Mouse (Mus musculus) forebrain, embryonic 12.5 days (tissue): ENCODE measurements around the gene Egfl8. TPM values are rescaled to one million over a fixed set of nuclear protein-coding genes. Genes with fewer than 3 reads are reported as not detected.
A peak's percentile ranks its signal among the peaks of the same experiment; 100 is the strongest.

Experiments
- ATAC-seq: fragments of 200-750 bp; cut with Nextera tagmentation; 2 replicates; pipeline ENCODE4 v1.8.0; 2017; ENCODE audit warnings: moderate TSS enrichment; ENCODE audit not compliant: low FRiP score
- H3K27ac ChIP-seq: fragments of 300-500 bp; sonication (generic); 2 replicates; pipeline ENCODE4 v1.5.1; 2016; ENCODE audit warnings: mild to moderate bottlenecking
- H3K27me3 ChIP-seq: fragments of 300-500 bp; sonication (generic); 2 replicates; pipeline ENCODE4 v1.6.1; 2016; ENCODE audit warnings: mild to moderate bottlenecking
- H3K36me3 ChIP-seq: fragments of 300-500 bp; sonication (generic); replicated peaks from 2 replicates; pipeline ENCODE4 v1.6.1; 2016; ENCODE audit warnings: mild to moderate bottlenecking
- H3K4me1 ChIP-seq: fragments of 300-500 bp; sonication (generic); 2 replicates; pipeline ENCODE4 v1.6.1; 2016
- H3K4me2 ChIP-seq: fragments of 300-500 bp; sonication (generic); 2 replicates; pipeline ENCODE4 v1.6.1; 2016; ENCODE audit warnings: mild to moderate bottlenecking, moderate library complexity
- H3K4me3 ChIP-seq: fragments of 300-500 bp; sonication (generic); replicated peaks from 2 replicates; pipeline ENCODE4 v1.5.1; 2016; ENCODE audit warnings: mild to moderate bottlenecking
- H3K9ac ChIP-seq: fragments of 300-500 bp; sonication (generic); 2 replicates; pipeline ENCODE4 v1.6.1; 2016; ENCODE audit warnings: mild to moderate bottlenecking
- H3K9me3 ChIP-seq: fragments of 300-500 bp; sonication (generic); 2 replicates; pipeline ENCODE4 v1.6.1; 2016
- WGBS: fragments of 180-500 bp; shearing (Covaris S2); methylation state at CpG from one replicate; pipeline ENCODE4 v1.1.7; 2016; 5-methylcytosine and 5-hydroxymethylcytosine counted together
- polyA plus RNA-seq: library from polyadenylated mRNA; unstranded; fragments of >200 nt; fragmentation: Nextera tagmentation; extraction: Ambion mirVana; gene quantifications from 2 replicates; pipeline ENCODE4 v1.2.1, GENCODE M21; 2016

Egfl8 gene
- polyA plus RNA-seq, 1 experiment from 2014 or later, result 3.2 TPM

GRCm38 (mm10) chr17:34603375-34604060 lies 12.3 kb downstream of the Egfl8 start, which contains the start of gene Rnf5:
Gene Rnf5, minus strand, starts transcription at chr17:34603690.
- Histone ChIP-seq H3K9ac (peak within 1 kb of the TSS; percentile 99), H3K27me3 (no peaks in the 10 kb centered on the region), H3K4me1 (peaks cover 42% of the 10 kb centered on the region), H3K36me3 (peaks cover 22% of the 10 kb centered on the region), H3K9me3 (no peaks in the 10 kb centered on the region), H3K4me3 (peak within 1 kb of the TSS; percentile 97), H3K4me2 (peak within 1 kb of the TSS; percentile 96), H3K27ac (peak within 1 kb of the TSS; percentile 92)
- peak; percentile 94 for ATAC-seq
- whole genome bisulfite sequencing, result under 1% methylated on average over 30 of the region's 30 CpGs

- Histone ChIP-seq H3K27ac (no peak overlapping the region), H3K9me3 (no peaks in the 10 kb centered on the region), H3K4me2 (peak overlapping the region; percentile 73; the same call in 1 of the 2 replicates), H3K36me3 (peaks cover 23% of the 10 kb centered on the region), H3K9ac (no peak overlapping the region; the same call in 1 of the 2 replicates), H3K27me3 (no peaks in the 10 kb centered on the region), H3K4me3 (no peak overlapping the region), H3K4me1 (peaks cover 43% of the 10 kb centered on the region)
- WGBS, result 91% methylated on average over 12 of the region's 12 CpGs
- no peak for ATAC-seq
Measured at GRCm38 (mm10) chr17:34601796-34602195, 14.0 kb downstream of the Egfl8 start.

- Histone ChIP-seq H3K27ac (no peak overlapping the region), H3K36me3 (peaks cover 42% of the 10 kb centered on the region), H3K9me3 (no peaks in the 10 kb centered on the region), H3K4me2 (no peak overlapping the region), H3K4me3 (no peak overlapping the region), H3K27me3 (no peaks in the 10 kb centered on the region), H3K4me1 (peaks cover 49% of the 10 kb centered on the region), H3K9ac (no peak overlapping the region)
- no peak for ATAC-seq
- WGBS, result 73% methylated on average over 9 of the region's 9 CpGs
Measured at GRCm38 (mm10) chr17:34599891-34600290, 15.9 kb downstream of the Egfl8 start.

GRCm38 (mm10) chr17:34597566-34598095 lies 18.1 kb downstream of the Egfl8 start, which contains the start of gene Ager:
Gene Ager, plus strand, starts transcription at chr17:34597862.
- Histone ChIP-seq H3K9me3 (no peaks in the 10 kb centered on the region), H3K36me3 (peaks cover 49% of the 10 kb centered on the region), H3K9ac (peak within 1 kb of the TSS; percentile 36), H3K27ac (no peak within 1 kb of the TSS), H3K4me1 (peaks cover 60% of the 10 kb centered on the region), H3K4me3 (0 out of 2 replicates have a peak within 1 kb of the TSS, but pooled peaks have one; percentile 2), H3K27me3 (no peaks in the 10 kb centered on the region), H3K4me2 (no peak within 1 kb of the TSS)
- 24% methylated on average over 6 of the region's 6 CpGs for WGBS
- no peak for ATAC-seq

GRCm38 (mm10) chr17:34596098-34596497 lies 19.7 kb downstream of the Egfl8 start:
- 82% methylated on average over 8 of the region's 8 CpGs for WGBS
- peaks cover 55% of the 10 kb centered on the region for H3K4me1 ChIP-seq
- H3K9ac ChIP-seq, result no peak overlapping the region
- H3K36me3 ChIP-seq, result peaks cover 39% of the 10 kb centered on the region
- no peak overlapping the region for H3K4me2 ChIP-seq
- H3K4me3 ChIP-seq, result no peak overlapping the region
- no peak overlapping the region for H3K27ac ChIP-seq
- ATAC-seq, result no peak
- H3K27me3 ChIP-seq, result no peaks in the 10 kb centered on the region
- no peaks in the 10 kb centered on the region for H3K9me3 ChIP-seq

GRCm38 (mm10) chr17:34593752-34594525 lies 21.8 kb downstream of the Egfl8 start:
- Histone ChIP-seq H3K9me3 (no peaks in the 10 kb centered on the region), H3K4me1 (peaks cover 76% of the 10 kb centered on the region), H3K27me3 (no peaks in the 10 kb centered on the region), H3K9ac (peak overlapping the region; percentile 100), H3K36me3 (peaks cover 27% of the 10 kb centered on the region), H3K4me2 (peak overlapping the region; percentile 94), H3K27ac (peak overlapping the region; percentile 100), H3K4me3 (peak overlapping the region; percentile 86)
- no peak for ATAC-seq
- WGBS, result 55% methylated on average over 34 of the region's 34 CpGs

GRCm38 (mm10) chr17:34592581-34593549 lies 22.9 kb downstream of the Egfl8 start:
- H3K4me2 ChIP-seq, result peak overlapping the region; percentile 94
- H3K36me3 ChIP-seq, result peaks cover 27% of the 10 kb centered on the region
- 2% methylated on average over 26 of the region's 32 CpGs for WGBS
- peak overlapping the region; percentile 86 for H3K4me3 ChIP-seq
- peak overlapping the region; percentile 100 for H3K27ac ChIP-seq
- peak overlapping the region; percentile 100 for H3K9ac ChIP-seq
- H3K4me1 ChIP-seq, result peaks cover 81% of the 10 kb centered on the region
- H3K9me3 ChIP-seq, result no peaks in the 10 kb centered on the region
- no peaks in the 10 kb centered on the region for H3K27me3 ChIP-seq
- peak; percentile 22 for ATAC-seq

- Histone ChIP-seq H3K27ac (peak overlapping the region; percentile 100), H3K9me3 (no peaks in the 10 kb centered on the region), H3K4me2 (peak overlapping the region; percentile 94), H3K36me3 (peaks cover 27% of the 10 kb centered on the region), H3K4me3 (peak overlapping the region; percentile 86), H3K4me1 (peaks cover 76% of the 10 kb centered on the region), H3K27me3 (no peaks in the 10 kb centered on the region), H3K9ac (peak overlapping the region; percentile 100)
- WGBS, result under 1% methylated on average over 26 of the region's 35 CpGs
- ATAC-seq, result peak; percentile 40
Measured at GRCm38 (mm10) chr17:34591994-34592375, 23.8 kb downstream of the Egfl8 start.

GRCm38 (mm10) chr17:34591029-34591993 lies 24.5 kb downstream of the Egfl8 start, which contains the start of gene Pbx2:
Gene Pbx2, plus strand, starts transcription at chr17:34591266.
- Histone ChIP-seq H3K36me3 (peaks cover 22% of the 10 kb centered on the region), H3K27ac (peak within 1 kb of the TSS; percentile 100), H3K9ac (peak within 1 kb of the TSS; percentile 100), H3K9me3 (no peaks in the 10 kb centered on the region), H3K4me1 (peaks cover 74% of the 10 kb centered on the region), H3K4me3 (peak within 1 kb of the TSS; percentile 86), H3K4me2 (peak within 1 kb of the TSS; percentile 94), H3K27me3 (no peaks in the 10 kb centered on the region)
- peak; percentile 18 for ATAC-seq
- 1% methylated on average over 21 of the region's 21 CpGs for WGBS

- no peaks in the 10 kb centered on the region for H3K9me3 ChIP-seq
- no peak for ATAC-seq
- peak overlapping the region; percentile 100 for H3K27ac ChIP-seq
- H3K27me3 ChIP-seq, result no peaks in the 10 kb centered on the region
- H3K4me2 ChIP-seq, result peak overlapping the region; percentile 94
- 67% methylated on average over 15 of the region's 15 CpGs for WGBS
- no peak overlapping the region for H3K9ac ChIP-seq
- peaks cover 74% of the 10 kb centered on the region for H3K4me1 ChIP-seq
- peaks cover 12% of the 10 kb centered on the region for H3K36me3 ChIP-seq
- H3K4me3 ChIP-seq, result no peak overlapping the region
Measured at GRCm38 (mm10) chr17:34590154-34590987, 25.4 kb downstream of the Egfl8 start.
